Mouse (Mus musculus) Patski (cell line): ENCODE data around the gene Fstl3. TPM values are rescaled to one million over a fixed set of nuclear protein-coding genes. Genes with fewer than 3 reads are reported as not detected.

Experiments used
- ATAC-seq: fragments of 100-300 bp; one replicate; pipeline ENCODE4 v1.8.0; 2021
- CTCF ChIA-PET: fragments of 350-600 bp; sonication (Branson Sonifier 250); formaldehyde crosslinking; loops from one replicate; lab custom pipeline; 2022; ENCODE audit warnings: inconsistent platforms; lab: Charles Lee
- POLR2A ChIA-PET: fragments of 350-600 bp; sonication (Branson Sonifier 250); formaldehyde crosslinking; loops from one replicate; lab custom pipeline; 2022; ENCODE audit warnings: antibody characterized with exemption, inconsistent platforms; lab: Charles Lee
- DNase-seq: peaks from one replicate; pipeline ENCODE4 v3.0.0-alpha.2; 2011; ENCODE audit warnings: low read depth, low spot score
- H3K27me3 ChIP-seq: fragments of 371-371 bp; one replicate; pipeline ENCODE4 v1.5.1; 2021
- CTCF ChIP-seq: fragments of 100-300 bp; IDR thresholded peaks from one replicate; pipeline ENCODE4 v1.5.1; 2021
- in situ Hi-C: fragments of 300-500 bp; cut with MboI; formaldehyde crosslinking; loops from 3 replicates; pipeline ENCODE4 v1.11.1; 2018; ENCODE audit warnings: low pct_unique_long_range_greater_than_20kb, mixed read lengths
- polyA plus RNA-seq: library from polyadenylated mRNA; unstranded; gene quantifications from one replicate; pipeline ENCODE4 v1.2.3, GENCODE M21; 2021

Fstl3 gene
- polyA plus RNA-seq, 1 experiment from 2014 or later, result 2.3 TPM

- in situ Hi-C loops, result no loop called here
- DNase-seq, result no peak
- ChIA-PET POLR2A (interaction anchor here (0.6 kb wide), 1 partner anchor 14 kb away, joined by 3 read pairs; no protein-coding TSS in a partner anchor), CTCF (interaction anchor here (1.1 kb wide), 1 partner anchor 40 kb away, joined by 3 read pairs; no protein-coding TSS in a partner anchor)
- ATAC-seq, result no peak
- no peaks in the 10 kb centered on the region for H3K27me3 ChIP-seq
- TF ChIP-seq CTCF, result no peak
Observed at GRCm38 (mm10) chr10:79820782-79821181, 43.7 kb downstream of the Fstl3 start, which contains the start of gene Misp. TSS of gene Misp (plus strand) at chr10:79820989.

- ATAC-seq (no peak), DNase-seq (no peak)
- in situ Hi-C loops, result no loop called here
- POLR2A ChIA-PET, result no interaction called here
- no peak for TF ChIP-seq CTCF
- no peaks in the 10 kb centered on the region for H3K27me3 ChIP-seq
- CTCF ChIA-PET, result no interaction called here
Observed at GRCm38 (mm10) chr10:79821731-79822130, 44.7 kb downstream of the Fstl3 start.

- in situ Hi-C loops, result no loop called here
- ATAC-seq, result no peak
- no peaks in the 10 kb centered on the region for H3K27me3 ChIP-seq
- no peak for TF ChIP-seq CTCF
- no peak for DNase-seq
- ChIA-PET POLR2A (no interaction called here), CTCF (no interaction called here)
Observed at GRCm38 (mm10) chr10:79822372-79822771, 45.3 kb downstream of the Fstl3 start.

- TF ChIP-seq CTCF, result no peak
- H3K27me3 ChIP-seq, result no peaks in the 10 kb centered on the region
- DNase-seq (no peak), ATAC-seq (no peak)
- CTCF ChIA-PET, result no interaction called here
- POLR2A ChIA-PET, result no interaction called here
- in situ Hi-C loops, result no loop called here
Observed at GRCm38 (mm10) chr10:79823011-79823410, 45.9 kb downstream of the Fstl3 start.

GRCm38 (mm10) chr10:79824413-79824812, 47.3 kb downstream of the Fstl3 start:
- TF ChIP-seq CTCF, result no peak
- CTCF ChIA-PET, result interaction anchor here (1.0 to 1.3 kb wide), 2 partner anchors 8 to 11 kb away, joined by 3 to 7 read pairs; no protein-coding TSS in a partner anchor
- ATAC-seq, result peak; percentile 34
- POLR2A ChIA-PET, result no interaction called here
- no peak for DNase-seq
- no peaks in the 10 kb centered on the region for H3K27me3 ChIP-seq
- in situ Hi-C loops, result no loop called here

- no peak for TF ChIP-seq CTCF
- ATAC-seq (no peak), DNase-seq (no peak)
- ChIA-PET POLR2A (no interaction called here), CTCF (interaction anchor here (1.0 kb wide), 1 partner anchor 52 kb away, joined by 3 read pairs; no protein-coding TSS in a partner anchor)
- no peaks in the 10 kb centered on the region for H3K27me3 ChIP-seq
- in situ Hi-C loops, result loop anchor here (5.0 to 10.0 kb wide), 2 partner anchors 91 to 123 kb away; partner anchors contain the start of gene R3hdm4
Observed at GRCm38 (mm10) chr10:79831583-79831982, 54.5 kb downstream of the Fstl3 start.

Other genes with a start within 250 kb of the Fstl3 start
- gene Plpp2, start 243.5 kb upstream of the Fstl3 start, polyA plus RNA-seq, result 48.1 TPM
- gene Mier2, start 222.1 kb upstream of the Fstl3 start, polyA plus RNA-seq, result 38.6 TPM
- not detected for gene Theg, start 189.9 kb upstream of the Fstl3 start, polyA plus RNA-seq
- not detected for gene C2cd4c, start 163.2 kb upstream of the Fstl3 start, polyA plus RNA-seq
- 0.04 TPM for gene Shc2, start 139.4 kb upstream of the Fstl3 start, polyA plus RNA-seq
- gene Odf3l2, start 131.5 kb upstream of the Fstl3 start, polyA plus RNA-seq, result not detected
- not detected for gene Madcam1, start 112.7 kb upstream of the Fstl3 start, polyA plus RNA-seq
- 62.4 TPM for gene Tpgs1, start 107.9 kb upstream of the Fstl3 start, polyA plus RNA-seq
- 72.2 TPM for gene Cdc34, start 95.1 kb upstream of the Fstl3 start, polyA plus RNA-seq
- gene Gzmm, start 88.3 kb upstream of the Fstl3 start, polyA plus RNA-seq, result 0.47 TPM
- gene Bsg, start 72.8 kb upstream of the Fstl3 start, polyA plus RNA-seq, result 1,052 TPM
- gene Hcn2, start 60.6 kb upstream of the Fstl3 start, polyA plus RNA-seq, result 15.4 TPM
- gene Polrmt, start 30.7 kb upstream of the Fstl3 start, polyA plus RNA-seq, result 44.6 TPM
- 0.63 TPM for gene Fgf22, start 22.2 kb upstream of the Fstl3 start, polyA plus RNA-seq
- 58.5 TPM for gene Rnf126, start 10.3 kb upstream of the Fstl3 start, polyA plus RNA-seq
- gene Prss57, start 13.7 kb downstream of the Fstl3 start, polyA plus RNA-seq, result not detected
- 141 TPM for gene Palm, start 16.3 kb downstream of the Fstl3 start, polyA plus RNA-seq
- 0.17 TPM for gene Misp, start 43.7 kb downstream of the Fstl3 start, polyA plus RNA-seq
- 349 TPM for gene Ptbp1, start 77.2 kb downstream of the Fstl3 start, polyA plus RNA-seq
- gene Prtn3, start 97.2 kb downstream of the Fstl3 start, polyA plus RNA-seq, result 7.5 TPM
- gene Plppr3, start 97.4 kb downstream of the Fstl3 start, polyA plus RNA-seq, result 34.6 TPM
- gene Elane, start 109.0 kb downstream of the Fstl3 start, polyA plus RNA-seq, result not detected
- gene Cfd, start 113.6 kb downstream of the Fstl3 start, polyA plus RNA-seq, result not detected
- gene Med16, start 131.7 kb downstream of the Fstl3 start, polyA plus RNA-seq, result 27.1 TPM
- gene Gm26602, start 133.6 kb downstream of the Fstl3 start, polyA plus RNA-seq, result not detected
- 2.1 TPM for gene Kiss1r, start 139.7 kb downstream of the Fstl3 start, polyA plus RNA-seq
- 101 TPM for gene R3hdm4, start 143.9 kb downstream of the Fstl3 start, polyA plus RNA-seq
- 5.9 TPM for gene Arid3a, start 149.8 kb downstream of the Fstl3 start, polyA plus RNA-seq
- 45.4 TPM for gene Wdr18, start 182.9 kb downstream of the Fstl3 start, polyA plus RNA-seq
- gene Grin3b, start 193.4 kb downstream of the Fstl3 start, polyA plus RNA-seq, result 0.54 TPM
- 145 TPM for gene Tmem259, start 207.1 kb downstream of the Fstl3 start, polyA plus RNA-seq
- gene Cnn2, start 211.3 kb downstream of the Fstl3 start, polyA plus RNA-seq, result 393 TPM
- gene Abca7, start 219.2 kb downstream of the Fstl3 start, polyA plus RNA-seq, result 19.9 TPM
- 0.85 TPM for gene Arhgap45, start 239.4 kb downstream of the Fstl3 start, polyA plus RNA-seq